Mouse (Mus musculus) mouse embryonic stem cell (cell line): ENCODE data around the gene Il16.

Source experiments
- in situ Hi-C, 2 experiments: fragments of 300-500 bp; cut with MboI; formaldehyde crosslinking; loops; 1 replicate in 1 of 2; 3 replicates in 1 of 2; pipeline ENCODE4 v1.14.3; 2019 to 2020; ENCODE audit warnings: low sequenced_read_pairs in 2 of 2, low pct_unique_long_range_greater_than_20kb in 1 of 2, mixed read lengths in 1 of 2; ENCODE audit not compliant: unreplicated experiment in 1 of 2

The Il16 gene

DNA sequence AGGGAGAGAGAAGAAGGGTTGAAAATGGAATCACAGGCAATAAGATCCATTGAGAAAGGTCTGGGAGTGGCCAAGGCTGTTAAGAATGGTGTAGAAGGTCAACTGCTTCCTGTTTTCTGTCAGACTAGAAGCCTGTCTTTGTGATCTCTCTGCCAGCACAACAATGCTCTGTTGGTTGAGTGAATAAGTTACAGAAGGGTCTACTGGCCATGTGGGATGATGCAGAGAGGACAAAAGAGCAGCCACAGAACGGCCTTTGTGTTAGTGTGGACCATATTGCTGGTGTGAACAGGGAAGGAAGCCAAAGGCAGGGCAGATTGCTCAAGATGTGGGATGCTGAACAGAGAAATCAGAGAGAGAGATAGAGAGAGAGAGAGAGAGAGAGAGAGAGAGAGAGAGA, 86.8 kb downstream of the Il16 start:
- in situ Hi-C loops: no loop called here

DNA sequence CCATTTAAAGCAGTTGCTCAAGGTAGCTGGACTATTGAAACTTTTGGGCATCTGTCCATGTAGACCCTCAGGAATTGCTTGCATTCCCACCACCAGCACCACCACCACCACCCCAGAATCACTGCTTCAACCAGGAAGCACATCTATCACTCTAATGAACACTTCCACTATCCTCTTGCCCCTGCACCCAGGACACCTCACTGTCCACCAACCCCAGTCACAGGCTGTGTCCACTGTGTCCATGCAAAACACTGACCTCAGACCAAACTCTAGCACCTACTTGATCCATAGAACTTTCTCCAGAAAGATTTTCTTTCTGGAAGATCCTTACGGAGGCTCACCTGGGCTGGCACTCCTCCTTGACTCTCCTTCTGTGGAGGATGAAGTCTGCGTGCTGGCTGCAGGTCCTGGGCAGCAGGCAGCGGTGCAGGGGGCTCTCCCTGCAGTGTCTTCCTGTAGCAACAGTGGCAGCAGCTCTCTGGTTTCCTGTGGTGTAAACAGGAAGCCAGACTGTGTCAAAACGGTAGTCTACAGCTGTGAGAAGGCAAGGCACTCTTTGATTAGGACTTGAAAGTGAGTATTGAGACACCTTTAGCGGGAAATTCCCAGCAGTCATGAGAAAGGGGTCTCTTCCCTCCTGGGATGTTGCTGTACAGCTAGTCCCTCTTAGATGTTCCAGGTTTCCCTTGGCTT, 90.4 kb downstream of the Il16 start:
- in situ Hi-C loops: no loop called here

DNA sequence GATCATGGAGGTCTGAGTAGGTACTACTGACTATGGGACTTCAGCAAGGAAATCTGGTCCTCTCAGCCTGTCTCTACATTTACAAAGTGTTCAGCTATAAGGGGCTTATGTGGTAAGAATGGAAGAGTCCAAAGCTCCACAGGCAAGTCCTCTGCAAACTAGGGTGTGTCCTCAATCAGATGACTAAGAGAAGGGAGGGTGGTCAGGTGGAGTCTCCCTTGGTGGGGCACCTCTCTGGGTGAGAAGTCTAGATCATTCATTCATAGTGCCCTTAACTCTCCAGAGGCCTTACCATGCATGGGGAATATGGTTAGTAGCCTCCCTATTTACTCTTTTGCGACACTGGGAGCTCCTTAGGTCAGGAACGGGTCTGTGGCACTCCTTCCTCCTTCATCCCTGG, 91.3 kb downstream of the Il16 start:
- in situ Hi-C loops: no loop called here

DNA sequence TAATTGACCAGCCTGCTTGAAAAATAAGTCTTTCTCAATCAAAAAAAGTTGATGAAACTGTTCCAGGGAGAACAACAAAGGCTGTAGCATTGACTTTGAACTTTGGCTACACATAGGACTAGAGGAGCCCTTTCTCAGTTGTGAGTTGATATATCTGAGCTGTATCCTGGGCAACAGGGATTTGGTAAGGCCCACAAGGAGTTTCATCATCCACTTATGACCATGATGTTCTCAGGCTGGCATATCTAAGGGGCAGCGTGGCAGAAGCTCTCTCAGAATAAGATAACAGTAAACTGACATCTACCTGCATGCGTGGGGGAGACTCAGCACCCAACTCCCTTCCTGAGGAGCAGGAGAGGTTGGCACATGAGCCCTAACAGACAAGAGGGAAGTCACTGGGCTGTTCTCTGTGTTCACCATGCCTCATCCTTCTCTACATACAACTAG, 91.9 kb downstream of the Il16 start:
- in situ Hi-C loops: no loop called here

DNA sequence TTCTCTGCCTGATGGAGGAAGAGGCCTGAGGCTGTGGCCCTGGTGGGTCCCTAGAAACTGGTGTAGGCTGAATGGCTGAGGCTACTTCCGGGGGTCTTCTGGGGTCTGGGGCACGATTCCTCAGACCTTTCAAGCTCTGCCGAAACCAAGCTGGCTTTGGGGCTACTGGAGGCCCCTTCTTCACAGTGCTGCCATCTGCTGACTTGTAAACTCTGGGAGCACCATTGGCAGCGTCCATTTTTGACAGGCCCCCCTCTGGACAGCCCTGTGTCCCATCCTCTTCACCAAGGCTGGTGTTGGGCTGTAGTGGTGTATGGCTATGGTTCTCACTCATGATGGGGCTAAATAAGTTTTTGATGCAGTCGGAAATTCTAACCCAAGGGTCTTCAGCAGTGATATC, 93.0 kb downstream of the Il16 start:
- in situ Hi-C loops: no loop called here

DNA sequence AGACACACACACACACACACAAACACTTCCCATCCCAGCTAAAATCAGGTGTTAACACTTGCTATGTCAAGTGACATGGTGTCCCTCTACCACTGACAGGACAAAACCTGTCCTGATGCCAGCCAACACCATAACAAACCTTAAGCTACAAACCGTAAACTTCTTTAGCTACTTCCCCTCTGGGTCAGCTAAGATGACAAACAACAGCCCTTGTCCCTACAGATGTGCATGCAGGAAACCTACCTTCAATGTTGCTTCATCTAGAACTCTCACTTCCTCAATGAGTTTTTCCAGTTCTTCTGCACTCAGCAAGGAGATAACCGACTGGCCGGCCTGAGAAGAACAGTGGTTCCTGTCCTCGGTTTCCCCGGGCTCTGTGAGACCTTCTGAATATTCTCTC, 94.9 kb downstream of the Il16 start:
- in situ Hi-C loops: no loop called here

DNA sequence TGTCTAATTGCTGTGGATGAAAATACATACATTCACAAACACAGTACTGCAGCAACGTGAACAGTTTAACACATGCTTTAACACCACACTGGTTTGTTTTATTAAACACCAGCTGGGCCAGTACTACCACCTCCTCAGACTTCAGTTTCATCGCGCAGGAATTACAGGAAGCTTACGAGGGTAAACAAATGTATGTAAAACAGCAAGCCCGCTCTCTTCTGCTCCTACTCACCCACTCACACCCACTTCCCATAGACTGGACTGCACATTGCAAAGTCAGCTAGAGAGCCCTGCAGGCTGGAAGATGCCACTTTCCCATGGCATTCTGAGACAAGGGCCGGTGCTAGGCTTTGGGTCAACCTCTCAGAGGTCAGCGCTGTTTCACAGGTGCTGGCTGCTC, 96.7 kb downstream of the Il16 start:
- in situ Hi-C loops: no loop called here

DNA sequence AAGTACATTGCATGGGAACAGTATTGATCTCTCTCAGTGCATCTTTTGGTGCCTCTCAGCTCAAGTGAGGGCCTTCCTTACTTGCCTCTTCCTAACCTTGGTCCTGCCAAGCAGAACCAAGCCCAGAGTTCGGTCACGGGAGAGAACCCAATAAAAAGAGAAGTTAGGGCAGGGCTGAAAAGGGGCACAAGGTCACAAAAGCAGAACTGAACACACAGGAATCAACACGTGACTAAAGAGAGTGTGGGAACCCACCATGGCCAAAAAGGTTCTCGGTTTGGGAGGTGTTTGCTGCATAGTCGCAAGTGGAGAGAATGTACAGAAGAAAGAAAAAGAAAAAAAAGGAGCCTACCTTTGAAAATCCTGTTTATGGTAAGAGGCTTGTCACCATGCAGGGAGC, 100.0 kb downstream of the Il16 start:
- in situ Hi-C loops: no loop called here

DNA sequence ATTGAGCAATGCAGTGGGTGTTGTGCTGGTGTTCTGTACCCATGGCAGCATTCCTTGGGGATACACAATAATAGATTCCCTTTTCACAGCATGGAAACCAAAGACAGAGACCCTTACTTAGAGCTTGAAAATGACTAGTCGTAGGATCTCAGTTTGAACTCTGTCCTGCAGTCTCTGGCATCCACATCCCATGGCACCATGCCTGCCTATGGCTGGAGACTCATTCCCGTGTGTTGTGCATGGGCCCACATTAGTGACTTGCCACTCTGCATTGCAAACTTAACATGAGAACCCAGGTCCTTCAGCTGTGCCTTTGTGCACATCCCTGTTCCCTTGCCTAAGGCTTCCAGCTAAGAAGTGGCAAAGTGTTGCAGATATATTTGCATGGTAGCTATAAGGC, 100.8 kb downstream of the Il16 start:
- in situ Hi-C loops: no loop called here

DNA sequence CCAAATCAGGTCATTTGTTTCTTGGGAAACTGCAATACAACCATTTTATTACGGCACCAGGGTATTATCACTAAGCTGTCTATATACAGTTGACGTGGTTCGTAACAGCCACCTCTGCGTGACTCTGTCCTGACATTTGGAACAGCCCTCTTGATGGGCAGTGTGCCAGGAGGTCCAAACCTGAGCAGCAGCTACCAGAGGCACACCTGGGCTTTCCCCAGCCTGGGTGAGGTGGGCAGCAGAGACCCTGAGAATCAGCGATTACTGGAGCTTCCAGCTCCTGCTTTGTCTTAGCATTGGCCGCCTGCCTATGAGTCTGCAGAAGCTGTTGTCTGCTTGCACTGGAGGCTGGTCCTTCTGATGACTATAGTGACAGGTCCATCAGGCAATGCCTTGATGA, 101.9 kb downstream of the Il16 start:
- in situ Hi-C loops: no loop called here

DNA sequence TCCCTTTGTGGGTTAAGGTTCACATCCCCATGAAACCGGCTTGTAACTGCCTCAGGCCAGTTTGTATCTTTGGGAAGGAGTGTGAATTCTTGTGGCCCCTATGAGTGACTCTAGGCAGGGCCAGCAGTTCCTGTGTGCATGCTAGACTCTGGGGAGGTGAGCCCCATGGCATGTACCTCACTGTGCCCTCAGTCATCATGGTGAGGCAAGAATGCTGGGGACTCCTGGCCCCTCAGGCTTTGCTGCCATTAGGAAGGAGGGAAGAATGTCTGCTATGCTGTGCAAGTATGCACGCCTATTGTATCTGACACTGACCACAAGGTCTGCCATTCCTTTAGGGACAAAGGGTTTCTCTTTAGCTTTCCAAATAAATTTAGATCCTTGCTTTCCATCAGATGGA, 104.4 kb downstream of the Il16 start:
- in situ Hi-C loops: no loop called here

DNA sequence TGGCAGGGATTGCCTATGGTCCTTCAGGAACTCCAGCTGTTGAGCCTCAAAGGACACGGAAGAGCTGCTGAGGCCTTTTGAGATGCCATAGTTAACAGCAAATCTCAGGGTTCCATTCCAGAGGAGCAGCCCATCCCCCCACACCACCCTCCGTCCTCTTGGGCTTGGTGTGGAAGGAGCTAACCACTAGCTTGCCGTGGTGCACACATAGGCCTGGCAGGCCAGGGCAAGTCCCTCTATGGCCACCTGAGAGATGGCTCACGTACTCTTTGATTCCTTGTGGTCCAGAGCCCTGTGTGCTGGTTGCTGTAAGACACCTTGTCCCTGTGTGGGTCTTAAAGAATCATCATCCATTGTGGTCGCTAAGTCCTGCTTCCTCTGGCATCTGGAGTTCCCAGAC, 104.9 kb downstream of the Il16 start:
- in situ Hi-C loops: no loop called here

DNA sequence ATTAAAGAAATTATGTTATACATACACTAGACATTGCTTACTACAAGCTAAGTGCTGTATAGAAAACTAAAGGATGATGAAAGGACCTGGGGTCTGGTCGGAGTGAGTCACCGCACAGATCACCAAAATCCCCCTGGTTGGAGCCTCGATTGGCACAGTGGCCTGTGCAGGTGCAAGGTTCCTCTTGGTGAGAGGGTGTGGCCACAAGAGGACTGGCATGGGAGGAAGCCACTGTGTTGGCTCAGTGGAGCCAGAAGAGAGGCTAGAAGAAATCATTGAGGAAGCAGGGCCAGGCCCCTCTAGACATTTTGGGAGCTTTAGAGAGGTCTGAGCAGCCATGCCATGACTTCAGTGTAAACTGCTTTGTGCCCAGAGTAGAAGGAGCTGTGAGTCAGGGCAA, 106.4 kb downstream of the Il16 start:
- in situ Hi-C loops: no loop called here

DNA sequence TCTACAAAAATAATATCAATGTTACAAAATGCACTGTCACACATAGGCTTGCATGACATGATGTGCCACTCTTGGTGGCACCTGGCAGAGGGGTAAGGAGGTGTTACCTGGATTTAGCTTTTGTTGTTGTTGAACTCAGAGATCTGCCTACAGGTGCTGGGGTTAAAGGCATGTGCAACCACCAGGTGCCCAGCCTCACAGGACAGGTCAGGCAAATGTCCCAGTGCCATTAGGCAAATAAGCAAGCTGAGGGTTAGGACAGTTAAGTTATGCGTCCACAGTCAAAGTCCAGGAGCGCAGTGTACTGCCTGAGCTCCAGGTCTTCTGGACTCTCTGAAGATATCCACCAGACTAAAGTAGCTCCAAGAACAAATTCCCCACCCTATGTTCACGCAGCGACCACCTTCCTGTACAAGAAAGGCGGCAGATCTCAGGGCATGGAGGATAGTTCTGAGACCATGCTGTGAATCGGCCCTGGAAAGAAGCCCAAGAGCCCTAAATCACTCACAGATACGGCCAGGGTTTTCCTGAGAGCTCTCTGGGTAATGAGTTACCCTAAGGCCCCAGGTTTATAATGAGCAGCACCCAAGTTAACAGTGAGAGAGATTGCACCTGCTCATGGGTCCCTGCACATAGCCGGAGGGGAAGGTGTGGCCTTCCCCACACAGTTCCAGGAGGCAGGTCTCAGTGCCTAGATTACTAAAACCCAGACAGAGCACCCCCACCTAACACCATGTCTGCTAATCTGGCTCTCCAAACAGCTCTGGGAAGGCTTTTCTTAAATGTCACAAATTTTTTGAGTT, 107.5 kb downstream of the Il16 start:
- in situ Hi-C loops: no loop called here

DNA sequence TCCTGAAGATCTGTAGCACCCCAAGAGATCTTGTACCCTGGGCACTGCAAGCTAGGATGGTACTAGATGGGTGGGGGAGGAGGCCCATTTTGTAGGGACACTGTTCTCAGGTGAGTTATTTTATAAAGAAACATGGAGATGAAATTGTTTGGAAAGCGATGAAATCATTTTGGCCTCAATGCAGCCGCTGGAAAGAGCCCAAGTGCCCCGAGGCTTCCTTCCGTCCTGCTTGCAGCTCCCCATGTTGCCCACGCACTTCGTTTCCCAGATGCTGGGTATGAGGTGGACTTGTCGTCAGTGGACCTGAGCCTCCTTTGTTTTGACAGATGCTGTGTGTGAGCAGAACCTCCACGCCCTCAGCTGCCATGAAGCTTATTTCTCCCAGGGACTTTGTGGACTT, 109.1 kb downstream of the Il16 start:
- in situ Hi-C loops: no loop called here

DNA sequence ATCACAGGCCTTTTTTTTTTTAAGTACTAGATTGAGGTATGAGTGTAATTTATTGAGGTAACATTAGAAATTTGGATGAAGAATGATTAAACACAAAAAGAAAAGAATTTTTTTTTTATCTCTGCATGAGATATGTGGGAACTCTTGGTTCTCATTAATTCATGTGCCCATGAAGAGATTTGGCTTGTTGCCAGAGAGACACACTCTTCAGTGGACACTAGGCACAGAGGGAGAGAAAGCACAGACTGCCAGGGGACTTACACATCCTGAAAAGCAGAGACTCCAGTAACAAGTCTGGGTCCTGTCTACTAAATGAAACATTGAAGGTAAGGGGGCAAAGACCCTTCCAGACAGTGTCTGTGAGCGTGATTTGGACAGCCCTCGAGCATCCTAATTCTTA, 109.8 kb downstream of the Il16 start:
- in situ Hi-C loops: no loop called here

DNA sequence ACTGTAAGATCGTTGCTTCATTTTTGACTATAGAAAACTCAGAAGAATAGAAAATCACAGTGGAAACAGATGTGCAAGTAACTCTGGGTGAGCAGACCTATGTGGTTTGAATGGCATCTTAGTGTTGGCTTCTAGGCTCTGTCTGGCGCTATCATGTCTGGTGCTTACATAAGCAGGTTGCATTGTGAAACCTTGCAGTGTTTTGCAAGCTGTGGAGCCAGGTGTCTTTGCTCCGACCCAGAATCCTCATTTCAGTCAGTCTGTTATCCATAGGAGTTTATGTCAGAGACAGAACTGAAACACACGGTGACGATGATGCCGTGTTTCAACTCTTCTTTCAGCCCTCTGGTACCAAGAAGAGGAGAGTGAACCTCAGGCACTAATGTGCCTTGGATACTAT, 111.7 kb downstream of the Il16 start:
- in situ Hi-C loops: no loop called here

DNA sequence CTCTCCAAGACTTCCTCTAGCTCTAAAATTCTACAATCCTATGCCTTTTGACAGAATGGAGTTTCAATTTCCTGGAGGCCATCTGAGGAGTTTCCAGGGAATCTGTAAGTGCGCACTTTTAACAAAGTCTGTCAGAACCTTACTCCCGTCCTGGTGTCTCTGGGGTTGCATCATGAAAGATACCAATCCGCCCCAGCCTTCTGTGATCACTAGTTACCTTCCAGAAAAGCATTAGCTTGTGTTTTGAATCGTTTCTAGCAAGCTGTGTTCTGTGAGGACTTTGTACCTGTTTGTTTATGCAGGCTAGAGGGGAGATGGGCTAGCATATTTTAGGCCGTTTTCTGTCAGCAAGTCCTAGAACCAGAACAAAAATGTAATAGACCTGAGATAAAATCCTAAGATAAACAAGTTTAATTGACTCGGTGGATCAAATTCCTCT, 112.8 kb downstream of the Il16 start:
- in situ Hi-C loops: no loop called here

DNA sequence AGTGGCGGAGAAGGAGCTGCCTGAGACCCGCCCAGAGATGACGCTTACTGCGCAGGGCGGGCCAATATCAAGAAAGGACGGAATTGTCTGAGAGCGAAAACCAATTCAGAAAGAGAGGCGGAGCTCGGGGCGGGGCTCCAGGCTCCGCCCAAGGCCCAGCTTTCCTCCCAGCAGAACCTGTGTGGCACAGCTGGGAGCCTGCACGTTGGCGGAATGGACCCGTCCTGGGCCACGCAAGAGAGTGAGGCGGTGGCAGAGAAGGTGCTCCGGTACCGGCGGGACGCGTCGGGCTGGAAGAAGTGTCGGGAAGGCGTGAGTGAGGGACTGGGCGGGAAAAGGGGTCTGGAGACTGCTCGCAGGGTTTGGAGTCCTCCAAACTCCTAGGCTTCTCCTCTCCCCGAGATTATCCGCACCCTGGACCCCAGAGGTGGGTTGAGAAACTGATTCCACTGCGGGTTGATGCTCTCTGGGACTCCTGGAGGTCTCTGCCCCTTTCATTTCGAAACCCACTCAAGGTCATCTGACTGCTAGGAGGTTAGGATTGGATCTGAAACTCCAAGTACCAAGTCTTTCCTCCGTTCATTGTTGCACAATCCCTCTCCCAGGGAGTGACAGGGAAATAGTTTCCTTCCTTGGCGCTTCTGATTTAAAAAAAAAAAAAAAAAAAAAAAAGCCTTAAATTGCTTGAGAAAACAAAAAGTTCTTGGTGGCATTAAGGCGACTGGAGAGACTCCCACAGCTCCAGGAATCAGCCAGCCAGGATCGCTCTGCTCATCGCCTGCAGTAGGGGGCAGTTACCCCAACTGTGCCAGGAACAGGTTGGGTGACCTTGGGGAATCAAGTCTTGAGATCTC, 113.5 kb downstream of the Il16 start, which contains the start of gene Stard5:
TSS of gene Stard5 (plus strand) at position 132 of the 854 bp plus-strand sequence.
- in situ Hi-C loops: no loop called here
